Mouse (Mus musculus): ENCODE results near the gene Hs3st3b1. TPM values are rescaled to one million over a fixed set of nuclear protein-coding genes. Genes with fewer than 3 reads are reported as not detected.
A peak's percentile ranks its signal among the peaks of the same experiment; 100 is the strongest.

Hs3st3b1 gene
- total RNA-seq, 2 experiments from 2014 or later: not detected

DNA sequence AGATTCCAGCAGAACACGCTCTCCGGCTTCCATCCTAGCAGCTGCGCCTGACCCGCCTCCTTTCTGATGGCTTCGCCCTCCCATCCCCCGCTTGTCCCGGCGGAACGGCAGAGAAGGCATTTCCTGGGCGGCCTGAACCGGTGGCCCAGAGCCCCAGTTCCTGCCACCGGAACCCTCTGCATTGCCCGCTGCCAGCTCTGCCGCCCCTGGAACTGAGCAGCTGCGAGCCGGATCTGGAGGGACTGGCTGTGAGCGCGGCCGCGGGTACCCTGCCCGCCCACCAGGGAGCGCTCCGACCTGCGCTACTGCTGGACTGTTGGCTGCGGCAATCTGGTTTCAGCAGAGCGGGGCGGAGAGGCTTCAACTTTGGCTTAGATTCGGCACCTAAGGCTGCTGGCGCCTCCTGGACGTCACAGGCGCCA lies 3.1 kb upstream of the Hs3st3b1 start:
- no peak for ATAC-seq (replicated peaks; ENCODE audit: low FRiP score, poor library complexity, severe bottlenecking)

DNA sequence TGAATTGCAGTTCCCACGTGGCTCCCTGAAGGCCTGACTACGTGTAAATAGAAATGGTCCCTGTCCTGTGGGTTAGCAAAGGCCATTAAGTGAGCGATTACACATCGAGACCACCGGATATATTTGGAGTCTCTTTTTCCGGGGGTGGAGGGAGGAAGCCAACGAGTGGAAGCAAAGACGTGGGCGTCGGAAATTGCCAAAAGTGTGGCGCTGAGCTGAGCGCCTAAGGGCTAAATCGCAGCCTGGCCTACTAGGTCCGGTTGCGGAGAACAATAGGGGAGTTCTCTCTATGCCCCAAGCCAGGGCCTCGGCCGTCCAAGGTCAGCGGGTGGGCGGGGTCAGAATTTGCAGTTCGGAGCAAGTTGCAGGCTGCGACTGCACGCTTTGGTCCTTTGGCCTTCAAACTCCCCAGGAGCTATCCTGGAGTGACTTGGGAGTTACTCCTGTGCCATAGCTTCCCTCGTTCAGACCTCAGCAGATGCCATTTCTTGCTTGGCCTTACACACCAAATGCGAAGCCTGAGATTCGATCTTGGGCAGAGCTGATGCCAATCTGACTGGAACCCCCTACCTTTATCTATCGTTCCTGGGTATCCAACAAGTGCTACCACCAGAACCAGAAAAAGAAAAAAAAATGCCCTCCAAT lies 2.3 kb upstream of the Hs3st3b1 start:
- ATAC-seq (replicated peaks; ENCODE audit: low FRiP score, poor library complexity, severe bottlenecking): no peak

DNA sequence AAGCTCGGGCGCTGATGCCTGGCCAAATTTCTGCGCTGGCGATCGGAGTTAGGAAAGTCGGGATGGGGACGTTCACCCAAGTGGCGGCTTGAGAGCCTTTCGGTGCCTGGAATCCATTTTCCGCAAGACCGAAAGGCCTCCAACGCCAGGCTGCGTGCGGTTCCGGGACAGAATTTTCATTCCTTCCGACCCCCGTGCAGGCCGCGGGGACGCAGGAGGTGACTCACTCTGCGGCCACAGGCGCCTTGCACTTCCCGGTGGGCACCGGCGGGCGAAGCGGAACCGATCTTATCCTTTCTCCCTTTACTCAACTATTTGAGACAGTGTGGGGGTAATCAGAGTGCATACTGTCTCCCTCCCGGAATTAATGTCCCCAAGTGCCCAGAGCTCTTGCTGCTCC lies 1.3 kb upstream of the Hs3st3b1 start:
- no peak for ATAC-seq (replicated peaks; ENCODE audit: low FRiP score, poor library complexity, severe bottlenecking)

DNA sequence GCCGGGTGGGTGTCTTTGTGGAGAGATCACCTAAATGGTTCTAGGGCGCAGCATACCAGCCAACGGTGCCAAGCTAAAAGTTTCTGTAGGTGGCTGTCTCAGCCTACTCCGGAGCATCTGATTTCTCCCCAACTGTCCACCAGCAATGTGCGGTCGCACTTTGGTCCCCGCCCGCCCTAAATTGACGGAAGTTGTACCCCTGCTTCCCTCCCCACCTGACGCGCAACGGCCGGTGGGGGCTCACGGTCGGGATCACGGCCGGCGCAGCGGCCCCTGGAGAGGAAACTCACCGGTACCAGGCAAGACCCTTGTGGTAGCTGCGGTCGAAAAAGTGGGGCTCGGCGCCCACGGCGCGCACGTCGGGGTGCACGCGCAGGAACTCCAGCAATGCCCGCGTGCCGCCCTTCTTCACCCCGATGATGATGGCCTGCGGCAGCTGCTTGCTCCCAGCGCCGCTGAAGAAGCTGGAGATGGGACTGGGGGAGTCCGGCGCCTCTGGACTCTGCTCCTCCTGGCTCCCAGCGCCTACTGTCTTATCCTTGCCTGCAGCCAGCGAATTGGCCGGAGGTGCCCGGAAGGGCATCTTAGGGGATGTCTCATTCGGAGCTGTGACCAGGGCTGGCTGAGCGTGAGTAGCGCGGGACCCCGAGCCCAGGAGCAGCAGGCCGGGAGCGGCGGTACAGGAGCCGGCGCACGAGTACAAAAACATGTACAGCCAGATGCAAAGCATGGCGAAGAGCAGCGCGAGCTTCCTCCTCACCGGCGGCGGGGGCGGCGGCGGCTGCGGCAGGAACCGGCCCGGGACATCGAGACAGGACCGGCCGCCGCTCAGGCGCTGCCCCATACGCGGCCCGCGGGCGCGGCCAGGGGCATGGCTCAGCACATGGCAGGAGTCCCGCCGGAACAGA lies 792 bp downstream of the Hs3st3b1 start:
- no peak for ATAC-seq (replicated peaks; ENCODE audit: low FRiP score, poor library complexity, severe bottlenecking)

DNA sequence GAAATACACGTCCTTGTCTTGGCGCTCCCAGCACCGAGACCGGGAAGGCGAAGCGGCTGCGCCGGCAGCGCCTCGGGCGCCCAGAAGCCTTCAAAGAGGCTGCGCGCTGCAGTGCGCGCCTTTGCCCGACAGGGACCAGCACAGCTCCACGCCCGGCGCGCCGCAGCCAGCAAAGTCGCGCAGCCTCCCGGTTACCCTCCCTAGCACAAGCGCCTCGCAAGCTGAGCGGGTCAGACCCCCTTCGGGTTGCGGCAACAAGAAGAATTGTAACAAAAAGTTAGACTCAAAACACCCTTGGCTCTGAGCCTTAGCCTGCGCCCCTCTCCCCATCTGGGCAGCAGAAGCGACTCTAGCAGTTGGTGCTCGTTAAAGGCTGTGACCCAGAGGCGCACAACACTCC lies 1.6 kb downstream of the Hs3st3b1 start:
- ATAC-seq (replicated peaks; ENCODE audit: low FRiP score, poor library complexity, severe bottlenecking): no peak

DNA sequence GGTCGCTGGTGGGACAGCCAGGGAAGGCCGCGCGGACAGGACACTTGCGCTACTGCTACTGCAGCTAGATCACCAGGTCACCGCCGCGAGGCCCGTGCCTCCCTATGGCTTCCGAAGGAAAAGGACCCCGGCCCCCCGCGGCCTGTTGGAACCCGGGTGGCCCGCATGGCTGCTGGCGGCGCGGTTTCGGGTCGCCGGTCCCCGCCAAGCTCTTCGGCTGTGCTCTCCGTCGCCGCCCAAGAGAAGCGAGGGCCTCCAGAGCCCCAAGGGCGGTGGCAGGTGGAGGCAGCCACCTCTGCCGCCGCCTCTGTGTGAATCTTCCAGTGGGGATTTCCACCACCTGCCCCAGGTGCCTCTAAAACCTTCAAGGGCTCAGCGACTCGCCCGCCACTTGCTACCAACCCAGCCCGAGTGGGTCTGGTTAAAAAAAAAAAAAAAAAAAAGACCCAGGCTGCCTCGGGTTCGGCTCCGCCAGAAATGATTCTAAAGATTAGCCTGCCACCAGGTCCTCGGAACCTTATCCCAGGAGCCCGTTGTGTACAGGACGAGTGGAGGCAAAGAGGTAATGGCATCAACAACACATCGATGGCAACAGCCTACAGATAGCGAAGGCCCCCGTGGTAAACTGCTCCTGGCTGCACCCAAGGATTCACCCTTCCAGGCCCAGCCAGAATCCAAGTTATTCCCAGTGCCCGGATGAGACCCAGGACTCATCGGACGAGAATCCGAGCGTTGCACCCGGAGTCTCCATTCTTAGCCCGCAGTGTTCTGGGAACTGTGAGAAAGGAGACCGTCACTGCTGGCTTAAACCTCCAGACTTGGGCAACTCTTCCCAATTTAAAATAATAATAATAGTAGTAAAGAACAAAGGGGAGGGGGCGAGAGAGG lies 2.6 kb downstream of the Hs3st3b1 start:
- no peak for ATAC-seq (replicated peaks; ENCODE audit: low FRiP score, poor library complexity, severe bottlenecking)

DNA sequence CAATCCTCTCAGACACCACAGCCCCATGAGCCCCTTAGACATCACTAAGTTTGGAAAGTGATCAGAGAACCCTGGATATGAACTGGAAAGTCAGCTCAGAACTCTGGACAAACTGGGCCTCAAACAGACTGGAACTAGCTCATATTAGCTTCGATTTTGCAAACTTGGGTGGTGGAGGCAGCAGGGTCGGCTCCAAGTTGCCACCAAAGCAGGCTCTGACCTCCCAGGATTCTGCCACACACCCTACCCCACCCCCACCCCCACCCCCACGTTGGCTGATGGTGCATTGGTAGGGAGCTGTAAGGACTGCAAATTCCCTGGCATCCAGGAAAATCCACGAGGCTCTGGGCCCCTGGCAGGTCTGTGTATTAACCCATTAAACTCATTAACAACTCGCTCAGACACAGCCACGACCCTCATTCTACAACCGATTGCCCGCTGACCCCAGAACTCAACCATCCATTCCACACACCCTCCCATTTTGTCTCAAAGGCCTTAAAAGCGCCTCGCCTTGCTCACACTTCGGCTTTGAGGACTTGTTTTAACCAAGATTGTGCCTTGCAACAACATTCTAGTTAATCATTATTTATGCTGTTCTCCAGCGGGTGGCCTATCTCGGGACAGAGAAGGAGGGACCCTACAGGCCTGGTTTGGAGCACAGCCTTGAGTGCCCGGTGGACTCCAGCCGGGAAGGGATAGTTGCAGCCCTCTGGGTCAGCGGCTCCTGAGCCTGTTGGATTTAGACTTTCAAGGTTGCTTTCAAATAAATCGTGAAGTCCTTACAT lies 3.6 kb downstream of the Hs3st3b1 start:
- no peak for ATAC-seq (replicated peaks; ENCODE audit: low FRiP score, poor library complexity, severe bottlenecking)

DNA sequence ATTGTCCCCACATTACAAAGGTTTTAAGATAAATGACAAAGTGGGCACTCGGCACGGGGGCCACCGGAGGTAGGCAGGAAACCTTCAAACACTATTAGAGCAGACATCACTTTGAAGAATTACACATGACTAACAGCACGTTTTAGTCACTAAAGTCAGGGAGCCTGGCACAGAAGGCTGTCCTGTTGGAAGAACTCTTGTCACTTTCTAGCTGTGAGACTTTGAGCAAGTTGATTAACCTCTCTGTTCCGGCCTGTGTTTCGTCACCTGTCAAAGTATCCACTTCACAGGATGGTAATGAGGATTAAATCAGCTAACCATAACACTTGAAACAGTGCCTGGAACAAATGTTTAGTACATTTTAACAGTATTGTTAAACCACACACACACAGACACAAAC lies 4.5 kb downstream of the Hs3st3b1 start:
- ATAC-seq (replicated peaks; ENCODE audit: low FRiP score, poor library complexity, severe bottlenecking): no peak

DNA sequence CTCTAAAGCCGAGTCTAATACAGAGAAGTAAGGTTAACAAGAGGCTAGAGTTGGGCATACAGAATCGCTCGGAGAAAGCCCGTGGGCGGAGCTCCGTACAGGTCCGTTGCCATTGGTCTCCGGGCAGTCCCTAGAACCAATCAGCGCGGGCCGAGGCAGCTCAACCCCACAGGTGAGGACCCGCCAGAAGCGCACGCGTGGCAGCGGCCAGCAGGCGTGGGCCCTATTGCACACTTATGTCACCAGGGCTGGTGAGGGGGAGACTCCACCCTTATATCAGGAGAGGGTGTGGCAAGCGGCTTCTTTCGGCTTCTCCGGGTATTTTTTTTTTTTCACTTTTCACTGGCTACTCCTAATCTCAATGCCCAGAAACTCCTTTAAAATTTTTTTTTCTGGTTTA lies 7.7 kb downstream of the Hs3st3b1 start:
- ATAC-seq (replicated peaks; ENCODE audit: low FRiP score, poor library complexity, severe bottlenecking): 0 out of 2 replicates have a peak, but pooled peaks have one; percentile 25

DNA sequence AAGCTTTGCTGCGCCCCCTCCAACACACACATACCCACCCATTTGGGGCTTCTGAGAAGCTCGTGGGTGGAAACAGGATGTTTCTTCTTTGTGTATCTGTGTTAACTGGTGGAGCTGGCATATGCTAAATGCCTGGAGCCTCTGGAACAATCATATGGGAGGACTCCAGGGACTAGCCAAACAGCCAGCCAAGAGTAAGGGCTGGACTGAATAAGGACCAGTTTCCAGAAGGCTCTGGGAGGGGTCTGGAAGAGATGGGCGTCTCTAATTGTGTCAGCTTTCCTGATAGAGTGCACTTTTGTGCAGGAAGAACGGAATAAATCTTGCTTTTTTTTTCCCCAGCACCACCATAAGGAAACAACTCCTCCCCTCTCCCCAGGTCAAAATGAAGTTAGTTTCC lies 8.2 kb downstream of the Hs3st3b1 start:
- ATAC-seq (replicated peaks; ENCODE audit: low FRiP score, poor library complexity, severe bottlenecking): no peak

DNA sequence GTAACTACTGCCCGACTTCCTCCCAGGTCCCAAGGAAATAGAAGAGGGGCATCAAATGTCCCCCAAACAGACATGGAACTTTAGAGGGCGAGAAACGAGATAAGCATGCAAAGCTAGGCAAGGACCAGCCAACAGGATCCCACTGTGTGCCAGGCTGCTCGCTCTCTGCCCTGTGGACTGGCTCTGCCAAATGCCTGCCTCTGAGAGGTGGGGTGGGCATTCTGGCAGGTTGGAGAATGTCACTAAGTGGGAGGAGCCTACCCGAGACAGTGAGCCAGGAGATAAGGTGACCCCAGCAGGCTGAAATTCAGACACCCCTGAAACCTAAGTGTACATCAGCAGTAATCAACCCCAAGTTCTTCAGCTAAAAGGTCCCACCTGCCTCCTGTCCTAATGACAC lies 11.1 kb downstream of the Hs3st3b1 start:
- no peak for ATAC-seq (replicated peaks; ENCODE audit: low FRiP score, poor library complexity, severe bottlenecking)

DNA sequence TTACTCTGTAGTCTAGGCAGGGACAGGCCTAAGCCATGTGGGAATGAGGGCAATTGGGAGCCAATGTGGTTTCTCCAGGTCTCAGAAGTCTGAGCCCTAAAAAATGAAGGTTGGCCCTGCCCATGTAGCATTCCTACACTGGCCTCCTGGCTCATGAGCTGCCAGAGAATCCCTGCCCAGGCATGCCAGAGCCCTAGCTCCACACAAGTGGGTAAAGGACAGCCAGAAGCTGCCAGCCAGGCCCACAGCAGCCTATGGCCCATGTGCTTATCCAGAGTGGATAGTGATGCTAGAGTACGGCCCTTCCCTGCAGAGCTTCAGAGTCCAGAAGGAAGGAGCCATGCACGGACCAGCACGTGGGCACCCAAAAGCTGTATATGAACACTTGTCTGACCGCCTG lies 12.1 kb downstream of the Hs3st3b1 start:
- ATAC-seq (replicated peaks; ENCODE audit: low FRiP score, poor library complexity, severe bottlenecking): no peak

DNA sequence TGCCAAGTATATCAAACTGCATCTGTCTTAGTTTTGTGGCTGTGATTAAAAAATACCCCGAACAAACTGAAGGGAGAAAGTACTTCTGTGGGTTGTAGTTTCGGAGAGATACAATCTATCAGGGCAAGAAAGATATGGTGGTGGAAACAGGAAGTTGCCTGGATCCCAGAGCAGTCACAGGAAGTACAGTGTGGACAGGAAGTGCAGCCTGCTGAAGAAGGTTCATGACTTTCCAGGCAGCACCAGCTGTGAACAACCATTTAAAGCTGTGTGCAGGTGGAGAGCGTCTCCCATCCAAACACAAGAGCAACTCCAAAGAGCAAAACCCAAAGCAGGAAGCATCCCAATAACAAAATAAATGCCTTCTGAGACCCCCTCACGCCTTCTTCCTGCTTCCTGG lies 13.6 kb downstream of the Hs3st3b1 start:
- ATAC-seq (replicated peaks; ENCODE audit: low FRiP score, poor library complexity, severe bottlenecking): no peak

DNA sequence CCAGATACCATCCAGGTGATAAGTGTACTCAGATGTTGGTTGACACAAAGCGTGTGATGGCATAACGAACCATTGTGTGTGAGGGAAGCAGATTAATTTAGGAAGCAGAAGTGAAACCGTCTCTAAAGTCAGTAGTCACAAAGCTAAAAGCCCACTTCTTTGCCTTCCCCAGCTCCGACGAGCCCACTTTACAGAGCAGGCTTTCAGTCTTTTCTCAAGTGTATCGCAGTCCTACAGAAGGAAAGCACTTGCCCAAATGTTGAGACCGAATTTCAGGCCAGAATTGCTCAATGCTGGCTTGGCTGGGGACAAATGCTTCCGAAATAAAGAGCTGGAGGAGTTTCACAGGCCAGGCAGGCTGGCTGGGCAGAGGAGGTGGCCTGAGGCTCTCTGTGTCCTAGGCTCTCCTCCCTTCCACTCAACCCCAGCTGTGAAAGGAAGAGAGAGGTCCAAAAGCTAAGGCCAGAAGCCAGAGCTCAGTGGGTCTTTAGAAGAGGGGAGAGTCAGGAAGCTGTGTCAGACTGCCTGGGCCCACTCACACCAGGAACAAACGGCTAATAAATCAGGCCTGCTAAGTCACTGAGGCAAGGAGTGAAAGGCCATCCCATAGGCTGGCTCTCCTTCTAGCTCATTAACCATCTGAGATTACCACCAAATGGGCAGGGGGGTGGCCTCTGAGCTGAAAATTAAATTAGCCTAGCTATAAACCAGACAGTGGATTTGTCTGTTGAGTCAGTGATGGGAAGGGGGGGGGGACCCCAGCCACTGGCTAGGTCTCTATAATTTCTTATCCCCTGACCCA lies 15.3 kb downstream of the Hs3st3b1 start:
- ATAC-seq (replicated peaks; ENCODE audit: low FRiP score, poor library complexity, severe bottlenecking): no peak

DNA sequence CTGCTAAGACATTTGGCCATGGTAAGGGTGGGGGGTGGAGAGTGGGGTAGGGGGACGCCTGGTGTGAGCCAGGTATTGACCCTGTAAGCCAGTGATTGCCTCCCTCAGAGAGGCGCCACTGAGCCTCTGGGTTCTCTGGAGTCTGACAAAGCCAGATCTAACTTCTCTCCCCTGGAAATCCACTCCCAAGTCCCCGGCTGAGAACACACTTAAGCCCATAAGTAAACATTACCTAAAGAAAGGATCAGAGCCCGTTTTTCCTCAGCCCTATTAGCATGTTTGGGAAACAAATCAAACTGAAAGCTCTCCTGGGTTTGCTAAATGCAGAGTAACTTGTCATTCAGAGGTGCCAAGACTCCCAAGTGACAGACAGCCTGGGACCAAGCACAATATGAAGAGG lies 17.3 kb downstream of the Hs3st3b1 start:
- no peak for ATAC-seq (replicated peaks; ENCODE audit: low FRiP score, poor library complexity, severe bottlenecking)

DNA sequence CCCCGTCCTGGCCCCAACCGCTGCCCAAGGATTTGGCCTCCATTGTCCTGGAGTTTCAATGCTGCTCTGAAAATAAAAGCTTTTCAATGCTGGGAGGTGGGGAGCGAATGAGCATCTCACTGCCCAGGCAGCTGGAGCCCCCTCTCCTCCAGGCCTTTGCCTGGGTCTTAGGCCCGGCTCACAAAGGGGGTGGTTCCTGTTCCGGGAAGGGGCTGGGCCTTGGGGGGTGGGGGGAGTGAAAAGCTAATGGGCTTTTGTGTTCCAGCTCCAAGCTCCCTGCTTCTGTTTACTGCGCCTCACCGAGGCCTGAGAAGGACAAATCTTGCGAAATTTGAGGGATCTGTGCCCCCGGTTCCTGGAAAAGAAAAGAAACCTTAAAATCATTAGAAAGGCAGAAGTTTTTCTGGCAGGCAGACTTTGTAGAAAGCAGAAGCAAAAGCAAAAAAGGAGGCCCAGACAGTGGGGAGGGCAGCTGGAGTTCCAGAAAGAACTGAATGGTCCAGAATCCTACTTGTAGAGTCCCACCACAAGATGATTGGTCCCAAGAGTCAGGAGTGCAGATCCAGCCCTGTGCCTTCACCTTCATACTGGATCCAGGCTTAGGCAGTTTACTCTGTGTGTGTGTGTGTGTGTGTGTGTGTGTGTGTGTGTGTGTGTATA lies 23.5 kb downstream of the Hs3st3b1 start:
- ATAC-seq (replicated peaks; ENCODE audit: low FRiP score, poor library complexity, severe bottlenecking): no peak

DNA sequence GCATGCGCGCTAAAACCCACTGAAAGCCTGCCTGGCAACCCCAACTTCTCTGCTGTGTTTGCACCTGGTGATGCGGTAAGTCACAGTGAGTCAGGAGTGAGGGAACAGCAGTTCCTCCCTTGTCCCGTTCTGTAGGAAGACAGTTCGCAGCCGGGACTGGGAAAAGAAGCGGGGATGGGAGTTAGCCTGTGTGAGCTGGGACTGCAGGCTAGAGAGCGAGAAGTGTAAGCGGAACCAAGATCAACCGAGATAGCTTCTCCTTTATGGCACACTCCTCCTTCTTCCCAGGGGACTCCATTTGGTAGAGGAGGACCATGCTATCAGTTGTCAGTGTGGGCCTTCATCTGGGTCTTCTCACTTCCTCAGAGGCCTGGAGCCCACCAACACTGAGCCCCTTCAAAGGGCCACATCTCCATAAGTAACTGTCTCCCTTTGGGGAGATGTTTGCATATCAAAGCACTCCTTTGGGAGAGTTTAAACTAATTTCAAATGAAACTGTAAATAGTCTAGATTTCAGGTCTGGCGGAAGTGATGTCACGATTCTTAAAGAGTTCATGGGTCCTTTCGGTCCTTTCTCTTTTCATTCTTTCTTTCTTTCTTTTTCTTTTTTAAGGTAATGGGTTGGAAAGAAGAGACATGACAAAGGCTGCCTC lies 24.1 kb downstream of the Hs3st3b1 start:
- no peak for ATAC-seq (replicated peaks; ENCODE audit: low FRiP score, poor library complexity, severe bottlenecking)

DNA sequence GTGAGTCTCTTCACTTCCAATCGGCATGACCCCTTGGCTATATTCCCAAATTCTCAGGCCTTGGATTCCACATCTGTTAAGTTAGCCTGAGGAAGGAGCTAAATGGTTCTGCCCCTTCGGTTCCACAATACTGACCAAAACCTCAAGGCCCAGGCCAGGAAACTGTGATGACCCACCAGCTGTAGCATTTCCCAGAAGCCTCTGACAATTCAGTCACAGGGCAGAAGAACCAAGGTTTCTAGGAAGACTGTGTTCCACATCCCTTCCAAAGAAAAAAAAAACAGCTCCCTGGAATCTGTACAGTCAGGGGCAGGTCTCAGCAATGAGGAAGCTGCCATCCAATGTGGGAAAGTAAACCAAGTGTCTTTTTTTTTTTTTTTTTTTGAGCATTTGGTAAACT lies 25.1 kb downstream of the Hs3st3b1 start:
- no peak for ATAC-seq (replicated peaks; ENCODE audit: low FRiP score, poor library complexity, severe bottlenecking)

Measured in erythroid progenitor cell, adult 5-6 weeks (primary cell).